Mouse (Mus musculus) retina, embryonic 14.5 days (tissue): ENCODE data around the gene Myh9.
A peak's percentile ranks its signal among the peaks of the same experiment; 100 is the strongest.

ENCODE experiments used
- DNase-seq: peaks from one replicate; pipeline ENCODE4 v3.0.0-alpha.2; 2015; ENCODE audit warnings: low spot score

The Myh9 gene

GRCm38 (mm10) chr15:77828242-77828641 is 13.7 kb downstream of the Myh9 start:
- DNase-seq: no peak

- no peak for DNase-seq
These were observed 14.2 kb downstream of the Myh9 start for GRCm38 (mm10) chr15:77827794-77828193.

- no peak for DNase-seq
These were observed 14.6 kb downstream of the Myh9 start for GRCm38 (mm10) chr15:77827379-77827778.

- DNase-seq: no peak
These were observed 16.6 kb downstream of the Myh9 start for GRCm38 (mm10) chr15:77825382-77825781.

- DNase-seq: no peak
These were observed 17.7 kb downstream of the Myh9 start for GRCm38 (mm10) chr15:77824321-77824720.

GRCm38 (mm10) chr15:77823634-77824033 is 18.3 kb downstream of the Myh9 start:
- no peak for DNase-seq

DNA sequence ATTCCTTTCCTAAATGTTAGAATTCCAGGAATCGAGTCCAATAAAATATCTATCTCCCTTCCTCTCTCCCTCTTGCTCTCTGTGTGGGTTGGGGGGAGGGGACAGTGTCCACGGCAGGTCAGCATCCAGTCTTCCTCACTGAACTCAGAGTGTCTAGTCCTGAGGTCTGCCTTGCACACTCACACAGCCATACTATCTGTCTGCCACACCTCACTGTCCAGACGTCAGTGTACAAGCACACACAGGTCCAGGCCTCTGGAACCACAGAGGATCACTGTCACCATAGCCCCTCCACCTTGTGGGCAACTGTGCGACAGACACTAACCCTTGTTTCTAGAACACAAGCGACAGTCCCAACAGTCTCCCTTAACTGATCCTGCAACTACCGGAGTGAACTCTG is 18.8 kb downstream of the Myh9 start:
- DNase-seq: no peak

- DNase-seq: no peak
These were observed 19.3 kb downstream of the Myh9 start for GRCm38 (mm10) chr15:77822671-77823070.

DNA sequence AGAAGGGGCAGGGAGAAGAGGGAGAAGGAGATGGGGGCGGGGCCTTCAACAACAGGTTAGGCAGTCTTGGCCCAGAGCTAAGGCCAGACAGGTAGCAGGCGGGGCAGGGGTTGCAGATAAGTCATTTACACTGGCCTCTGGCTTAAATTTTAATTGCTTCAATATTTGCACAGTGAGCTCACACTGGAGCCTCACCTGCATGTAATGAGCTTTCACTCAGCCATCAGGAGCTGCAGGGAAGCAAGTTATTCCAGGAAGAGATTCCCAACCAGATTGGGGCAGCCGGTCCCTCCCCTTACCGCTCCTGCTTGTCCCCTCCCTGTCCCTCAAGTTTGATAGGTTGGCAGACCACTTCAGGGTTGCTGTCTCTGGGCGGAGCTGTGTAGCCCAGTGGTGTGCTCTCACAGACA is 19.9 kb downstream of the Myh9 start:
- DNase-seq: no peak

DNA sequence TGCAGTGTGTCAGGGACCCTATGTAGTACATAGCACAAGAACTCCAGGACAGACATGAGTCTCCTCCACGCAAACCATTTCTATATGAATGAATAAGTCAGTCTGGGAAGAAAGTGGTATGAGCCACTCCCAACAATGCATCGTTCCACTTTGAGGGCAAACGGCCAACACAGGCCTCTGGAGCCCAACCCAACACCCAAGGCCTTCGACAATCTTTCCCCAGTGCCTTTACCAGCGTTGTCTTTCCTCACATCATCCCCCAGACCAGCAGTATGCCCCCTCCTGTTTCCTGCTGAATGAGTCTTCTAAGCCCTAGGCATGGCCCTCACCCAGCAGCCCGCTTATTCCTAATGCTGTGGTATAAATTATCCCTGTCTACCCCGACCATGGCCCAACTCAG is 20.6 kb downstream of the Myh9 start:
- DNase-seq: no peak

DNA sequence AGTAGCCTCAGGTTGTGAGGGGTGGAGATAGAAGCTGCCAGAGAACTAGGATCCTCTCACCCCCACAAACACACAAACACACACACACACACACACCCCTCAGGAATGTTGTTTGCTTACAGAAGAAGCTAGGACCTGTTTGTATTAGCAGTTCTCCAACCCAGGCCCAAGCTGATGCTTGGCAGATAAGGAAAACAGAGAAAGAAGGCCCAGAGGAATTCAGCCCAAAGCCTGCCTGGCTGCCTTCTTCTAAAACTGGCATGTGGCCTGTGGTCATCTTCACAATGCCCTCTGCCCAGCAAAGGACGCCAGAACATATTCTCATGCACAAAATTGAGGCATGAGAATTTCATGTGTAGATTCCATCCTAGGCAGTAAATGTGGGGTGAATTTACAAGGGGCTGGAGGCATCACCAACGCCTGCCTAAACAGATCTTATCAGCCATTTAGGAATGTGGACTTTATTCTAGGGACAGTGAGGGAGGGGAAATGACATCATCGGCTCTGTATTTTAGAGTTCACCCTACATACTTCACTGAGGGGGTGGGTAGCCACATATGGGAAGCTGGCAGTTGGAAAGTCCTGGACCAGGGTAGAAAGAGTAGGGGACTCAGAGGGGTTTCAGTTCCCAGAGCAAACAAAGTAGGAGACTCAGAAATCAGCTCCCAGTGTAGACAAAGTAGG is 21.4 kb downstream of the Myh9 start:
- no peak for DNase-seq

DNA sequence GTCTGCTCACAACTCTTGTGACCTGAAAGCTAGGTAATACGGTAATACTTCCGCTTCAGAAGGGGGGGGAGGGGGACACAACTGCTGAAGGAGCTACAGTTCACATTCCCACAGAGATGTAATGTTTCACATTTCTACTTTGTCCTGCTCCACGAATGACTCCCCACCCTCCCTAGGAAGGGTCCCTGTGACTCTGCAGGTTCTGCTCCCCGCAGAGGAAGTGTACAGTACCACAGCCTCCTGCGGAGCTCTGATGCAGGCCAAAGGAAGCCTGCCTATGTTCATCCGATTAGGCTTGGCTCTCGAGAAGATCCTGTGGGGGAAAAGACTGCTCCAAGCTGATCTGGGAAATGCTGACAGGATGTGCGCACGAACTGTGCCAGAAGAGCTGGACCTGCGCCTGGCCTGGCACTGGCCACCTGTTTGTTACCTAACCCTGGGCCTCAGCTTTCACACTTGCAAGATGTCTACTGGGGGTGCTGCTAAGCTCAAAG is 22.0 kb downstream of the Myh9 start:
- no peak for DNase-seq

- no peak for DNase-seq
These were observed 23.3 kb downstream of the Myh9 start for GRCm38 (mm10) chr15:77818556-77819158.

DNA sequence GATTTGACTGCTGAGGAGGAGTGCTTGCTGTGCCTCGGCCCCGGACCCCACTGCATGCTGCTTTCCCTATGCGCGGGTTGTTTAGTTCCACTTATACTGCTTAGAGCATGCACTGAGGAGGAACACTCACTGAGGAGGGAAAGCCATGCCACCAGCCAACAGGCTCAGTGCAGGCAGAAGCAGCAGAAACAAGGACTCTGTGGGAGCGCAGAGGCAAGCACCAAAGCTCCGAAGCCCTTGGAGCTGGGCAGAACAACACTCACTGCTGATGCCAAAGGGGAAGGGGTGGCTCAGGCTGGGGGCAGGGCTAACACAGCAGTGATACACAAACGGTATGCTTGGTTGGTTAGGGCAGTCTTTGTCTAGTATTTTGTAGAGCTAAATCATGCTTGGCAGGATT is 24.6 kb downstream of the Myh9 start:
- DNase-seq: no peak

DNA sequence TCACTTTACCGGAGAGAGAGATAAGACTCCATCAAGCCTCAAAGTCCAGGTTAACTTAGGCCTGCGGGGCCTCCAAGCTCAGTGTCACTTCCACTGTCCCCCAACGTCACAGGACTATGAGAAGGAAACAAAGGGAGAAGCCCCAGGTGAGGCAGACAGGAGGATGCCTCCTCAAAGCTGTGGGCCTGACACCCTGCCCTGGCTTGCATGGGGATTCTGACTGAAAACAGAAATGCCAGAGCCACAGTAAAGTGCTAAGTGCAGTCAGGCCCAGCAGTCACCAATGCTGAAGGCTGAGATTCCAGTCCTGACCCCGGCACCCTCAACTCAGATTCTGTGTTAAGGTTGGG is 25.4 kb downstream of the Myh9 start:
- DNase-seq: no peak

DNA sequence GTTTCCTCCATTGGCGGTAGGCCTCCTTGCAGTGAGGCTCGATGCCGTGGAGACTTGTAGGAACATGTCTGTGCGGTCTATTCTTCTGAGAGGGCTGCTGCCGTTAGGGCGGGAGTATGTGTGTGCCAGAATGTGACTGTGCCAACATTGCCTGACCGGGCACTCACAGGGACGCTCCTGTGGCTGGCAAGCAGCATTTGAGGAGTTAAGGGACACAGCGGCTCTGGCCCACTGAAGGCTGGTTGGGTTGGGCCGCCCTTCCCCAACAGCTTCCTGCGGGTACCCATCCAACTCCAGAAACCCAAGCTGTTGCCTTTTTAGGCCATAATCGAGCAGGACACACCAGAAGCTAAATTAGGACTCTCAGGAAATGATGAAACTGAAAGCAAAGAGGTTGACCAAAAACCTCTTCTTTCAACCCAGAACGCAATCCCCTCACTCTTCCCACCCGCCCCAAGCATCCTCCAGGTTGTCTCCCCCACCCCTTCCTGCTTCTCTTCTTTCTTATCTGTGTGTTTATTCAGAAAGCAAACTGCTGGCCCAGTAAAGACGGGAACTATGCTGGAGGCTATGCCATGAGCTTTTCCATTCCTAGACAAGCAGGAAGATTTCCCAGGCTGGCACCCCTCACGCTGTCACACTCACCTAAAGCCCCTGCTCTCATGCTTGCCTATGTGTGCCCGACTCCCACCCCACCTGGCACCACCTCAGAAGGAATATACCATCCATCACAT is 25.9 kb downstream of the Myh9 start:
- DNase-seq: no peak

GRCm38 (mm10) chr15:77813639-77814375 is 28.2 kb downstream of the Myh9 start:
- no peak for DNase-seq

DNA sequence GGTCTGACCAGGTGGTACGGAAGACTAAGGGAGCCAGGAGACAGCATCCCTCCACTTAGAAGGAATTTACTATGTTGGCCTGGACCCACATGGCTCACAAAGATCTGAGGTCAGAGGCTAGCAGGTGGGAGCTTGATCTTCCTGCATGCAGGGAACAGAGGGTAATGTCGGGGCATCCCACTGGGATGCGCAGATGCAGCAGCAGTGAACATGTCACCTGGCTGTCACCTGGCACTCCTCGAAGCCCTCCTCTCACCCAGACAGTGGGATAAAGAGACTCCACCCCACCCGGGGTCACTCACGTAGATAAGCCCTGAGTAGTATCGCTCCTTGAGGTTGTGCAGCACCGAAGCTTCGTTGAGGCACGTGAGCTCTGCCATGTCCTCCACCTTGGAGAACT is 29.4 kb downstream of the Myh9 start:
- DNase-seq: no peak

DNA sequence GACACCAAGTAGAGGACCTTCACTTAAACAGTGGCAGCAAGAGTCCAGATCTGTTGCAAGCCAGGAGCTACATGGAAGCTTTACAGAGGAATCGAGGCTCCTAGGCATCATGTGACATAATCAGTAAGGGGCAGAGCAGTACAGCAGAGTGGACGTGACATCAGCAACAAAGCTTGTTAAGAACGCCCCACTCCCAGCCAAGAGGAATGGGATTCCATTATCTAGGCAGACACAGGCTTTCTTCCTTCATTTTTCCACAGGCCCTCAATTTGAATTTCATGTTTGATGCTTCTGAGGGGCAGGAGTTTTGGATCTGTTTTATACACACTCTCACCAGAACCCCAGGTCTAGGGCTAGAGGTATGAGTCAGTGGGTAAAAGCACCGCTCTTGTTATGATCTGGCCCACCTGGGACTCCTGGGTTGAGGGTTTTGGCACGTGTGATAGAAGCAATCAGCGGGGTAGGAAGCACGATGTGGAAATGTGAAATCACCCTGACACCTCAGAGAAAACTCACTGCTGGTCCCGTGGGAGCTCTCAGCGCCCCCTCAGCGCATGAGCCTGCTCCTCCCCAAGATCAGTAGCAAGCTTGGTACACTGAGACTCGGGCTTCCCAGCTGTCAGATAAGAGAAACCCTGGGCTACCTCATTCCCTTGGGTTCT is 30.7 kb downstream of the Myh9 start:
- DNase-seq: no peak

DNA sequence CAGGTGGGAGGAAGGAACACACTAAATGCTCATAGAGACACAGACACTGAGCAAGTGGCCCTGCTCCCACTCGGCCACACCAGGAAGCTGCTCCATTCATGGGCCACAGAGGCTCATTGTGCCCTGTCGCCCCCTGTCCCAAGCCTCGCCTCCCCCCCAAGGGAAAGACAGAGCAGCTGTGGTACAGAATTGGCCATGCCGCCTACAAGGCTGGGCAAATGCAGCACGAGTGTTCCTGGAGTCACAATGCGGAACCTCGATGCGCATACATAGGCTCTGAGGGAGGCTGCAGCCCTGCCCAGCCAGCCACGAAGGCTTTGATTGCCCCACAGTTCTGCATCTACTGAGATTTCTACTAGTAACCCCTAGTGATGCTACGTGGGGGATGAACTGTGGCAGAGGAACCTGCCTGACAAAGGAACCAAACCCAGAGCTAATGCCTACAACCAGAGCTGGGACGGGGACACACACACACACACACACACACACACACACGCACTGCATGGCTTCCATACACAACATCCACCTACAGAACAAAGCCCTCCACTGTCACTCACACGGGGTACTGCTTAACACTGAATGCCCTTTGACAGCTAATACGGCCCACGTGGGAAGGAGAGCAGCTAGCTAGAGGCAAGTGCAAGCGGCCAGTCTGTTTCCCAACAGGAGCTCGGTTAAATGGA is 31.4 kb downstream of the Myh9 start:
- peak; percentile 28 for DNase-seq

DNA sequence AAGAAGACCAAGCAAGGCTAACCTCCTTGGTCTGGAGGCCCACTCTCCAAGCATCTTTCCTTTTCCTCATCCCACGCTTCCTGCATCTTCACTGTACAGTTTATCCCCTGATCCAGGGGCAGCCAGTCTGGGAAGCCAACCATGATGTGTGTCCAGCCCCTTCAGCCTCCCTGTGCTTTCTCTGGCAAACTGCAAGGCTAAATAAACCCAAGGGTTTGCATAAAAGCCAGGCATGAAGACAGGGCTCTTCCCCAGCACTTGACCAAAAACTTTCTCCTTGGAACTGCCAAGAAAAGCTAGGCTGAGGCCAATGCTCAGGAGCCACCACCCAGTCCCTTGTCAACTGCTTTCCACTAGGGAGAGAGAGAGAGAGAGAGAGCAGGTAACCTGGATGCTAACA is 32.5 kb downstream of the Myh9 start:
- no peak for DNase-seq

- DNase-seq: no peak
These were observed 34.8 kb downstream of the Myh9 start for GRCm38 (mm10) chr15:77807264-77807585.
